Mouse (Mus musculus) lung, adult 2 months (tissue): ENCODE measurements around the gene Rbfox2.

ENCODE experiments used
- CTCF ChIP-seq: fragments of 200-500 bp; IDR thresholded peaks from 2 replicates; pipeline ENCODE4 v1.5.1; 2011; ENCODE audit warnings: mild to moderate bottlenecking, low read length, control low read depth; ENCODE audit not compliant: insufficient read depth
- POLR2A ChIP-seq: fragments of 200-500 bp; IDR thresholded peaks from 2 replicates; pipeline ENCODE4 v1.6.1; 2011; ENCODE audit warnings: low read depth, mild to moderate bottlenecking, control low read depth, low read length, borderline replicate concordance; ENCODE audit errors: extremely low read depth

DNA sequence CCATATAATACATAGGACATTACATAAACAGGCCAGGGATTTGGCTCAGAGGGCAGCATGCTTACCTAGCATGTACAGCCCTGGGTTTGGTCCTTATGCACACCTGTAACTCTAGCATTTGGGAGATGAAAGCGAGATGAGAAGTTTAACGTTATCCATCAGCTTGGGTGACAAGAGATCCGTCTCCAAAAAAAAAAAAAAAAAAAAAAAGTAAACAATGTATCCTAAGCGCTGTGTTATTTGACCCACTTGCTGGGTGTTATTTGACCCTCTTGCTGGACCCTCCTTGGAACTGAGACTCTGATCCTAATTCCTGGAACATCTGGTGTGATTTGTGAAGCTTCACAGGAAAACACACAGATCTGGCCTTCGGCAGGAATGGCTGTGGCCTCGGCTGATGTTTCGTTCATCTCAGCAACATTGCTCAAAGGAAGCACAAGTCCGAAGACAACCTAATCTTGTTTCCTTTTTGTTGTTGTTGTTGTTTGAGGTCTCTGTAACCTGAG lies 32.2 kb upstream of the Rbfox2 start:
- TF ChIP-seq CTCF (no peak), POLR2A (no peak)
